Mouse (Mus musculus): Measurements from ENCODE around the gene Hacl1. TPM values are rescaled to one million over a fixed set of nuclear protein-coding genes. Genes with fewer than 3 reads are reported as not detected.
"Not testable (repeated sequence)": the region's sequence is repeated elsewhere in the genome, so short reads cannot be mapped to it uniquely, and the experiment has no call there.

Gene Hacl1
- total RNA-seq, 1 experiment from 2014 or later: 19.1 TPM

- ATAC-seq (ENCODE audit: extremely low read depth, insufficient number of reproducible peaks, low FRiP score, poor library complexity, severe bottlenecking): no peak
These were observed 6.9 kb upstream of the Hacl1 start for GRCm38 (mm10) chr14:31647991-31648390.

GRCm38 (mm10) chr14:31645920-31646319 lies 4.8 kb upstream of the Hacl1 start:
- ATAC-seq (ENCODE audit: extremely low read depth, insufficient number of reproducible peaks, low FRiP score, poor library complexity, severe bottlenecking): no peak

- no peak for ATAC-seq (ENCODE audit: extremely low read depth, insufficient number of reproducible peaks, low FRiP score, poor library complexity, severe bottlenecking)
These were observed 4.0 kb upstream of the Hacl1 start for GRCm38 (mm10) chr14:31644931-31645547.

GRCm38 (mm10) chr14:31644183-31644830 lies 3.2 kb upstream of the Hacl1 start:
- no peak for ATAC-seq (ENCODE audit: extremely low read depth, insufficient number of reproducible peaks, low FRiP score, poor library complexity, severe bottlenecking)

- no peak for ATAC-seq (ENCODE audit: extremely low read depth, insufficient number of reproducible peaks, low FRiP score, poor library complexity, severe bottlenecking)
These were observed 545 bp upstream of the Hacl1 start for GRCm38 (mm10) chr14:31641506-31642155.

- ATAC-seq (ENCODE audit: extremely low read depth, insufficient number of reproducible peaks, low FRiP score, poor library complexity, severe bottlenecking): no peak
These were observed 668 bp downstream of the Hacl1 start, which contains the start of gene Gm49387 for GRCm38 (mm10) chr14:31640346-31640889. Gm49387 (minus strand) TSS chr14:31640878.

- no peak for ATAC-seq (ENCODE audit: extremely low read depth, insufficient number of reproducible peaks, low FRiP score, poor library complexity, severe bottlenecking)
These were observed 10.4 kb downstream of the Hacl1 start for GRCm38 (mm10) chr14:31630677-31631076.

- ATAC-seq (ENCODE audit: extremely low read depth, insufficient number of reproducible peaks, low FRiP score, poor library complexity, severe bottlenecking): no peak
These were observed 18.3 kb downstream of the Hacl1 start for GRCm38 (mm10) chr14:31622748-31623147.

GRCm38 (mm10) chr14:31620591-31621223 lies 20.4 kb downstream of the Hacl1 start:
- no peak for ATAC-seq (ENCODE audit: extremely low read depth, insufficient number of reproducible peaks, low FRiP score, poor library complexity, severe bottlenecking)

- no peak for ATAC-seq (ENCODE audit: extremely low read depth, insufficient number of reproducible peaks, low FRiP score, poor library complexity, severe bottlenecking)
These were observed 23.1 kb downstream of the Hacl1 start for GRCm38 (mm10) chr14:31617997-31618396.

- ATAC-seq (ENCODE audit: extremely low read depth, insufficient number of reproducible peaks, low FRiP score, poor library complexity, severe bottlenecking): no peak
These were observed 23.9 kb downstream of the Hacl1 start for GRCm38 (mm10) chr14:31617204-31617603.

GRCm38 (mm10) chr14:31613671-31614070 lies 27.4 kb downstream of the Hacl1 start:
- ATAC-seq (ENCODE audit: extremely low read depth, insufficient number of reproducible peaks, low FRiP score, poor library complexity, severe bottlenecking): no peak

- no peak for ATAC-seq (ENCODE audit: extremely low read depth, insufficient number of reproducible peaks, low FRiP score, poor library complexity, severe bottlenecking)
These were observed 29.1 kb downstream of the Hacl1 start for GRCm38 (mm10) chr14:31611986-31612385.

GRCm38 (mm10) chr14:31605514-31605913 lies 35.6 kb downstream of the Hacl1 start:
- no peak for ATAC-seq (ENCODE audit: extremely low read depth, insufficient number of reproducible peaks, low FRiP score, poor library complexity, severe bottlenecking)

- ATAC-seq (ENCODE audit: extremely low read depth, insufficient number of reproducible peaks, low FRiP score, poor library complexity, severe bottlenecking): no peak
These were observed 36.2 kb downstream of the Hacl1 start for GRCm38 (mm10) chr14:31604916-31605315.

- not testable (repeated sequence) for ATAC-seq (ENCODE audit: extremely low read depth, insufficient number of reproducible peaks, low FRiP score, poor library complexity, severe bottlenecking)
These were observed 38.5 kb downstream of the Hacl1 start for GRCm38 (mm10) chr14:31602616-31602979.

- ATAC-seq (ENCODE audit: extremely low read depth, insufficient number of reproducible peaks, low FRiP score, poor library complexity, severe bottlenecking): no peak
These were observed 39.0 kb downstream of the Hacl1 start for GRCm38 (mm10) chr14:31601908-31602615.

GRCm38 (mm10) chr14:31597446-31597845 lies 43.6 kb downstream of the Hacl1 start:
- no peak for ATAC-seq (ENCODE audit: extremely low read depth, insufficient number of reproducible peaks, low FRiP score, poor library complexity, severe bottlenecking)

- ATAC-seq (ENCODE audit: extremely low read depth, insufficient number of reproducible peaks, low FRiP score, poor library complexity, severe bottlenecking): no peak
These were observed 44.7 kb downstream of the Hacl1 start for GRCm38 (mm10) chr14:31596408-31596807.
